Mouse (Mus musculus) megakaryocyte progenitor cell, adult 5-6 weeks (primary cell): ENCODE results near the gene Reln. TPM values are rescaled to one million over a fixed set of nuclear protein-coding genes. Genes with fewer than 3 reads are reported as not detected.

ENCODE experiments used
- ATAC-seq: replicated peaks from 2 replicates; pipeline ENCODE4 v1.8.0; 2016; ENCODE audit warnings: mild to moderate bottlenecking, moderate TSS enrichment, inconsistent platforms; ENCODE audit not compliant: poor library complexity
- total RNA-seq, 2 experiments: library from RNA; stranded (forward) in 1 of 2; stranded (reverse) in 1 of 2; fragments of 157-497, 149-512 nt in 1 of 2; fragments of 200-1000 nt in 1 of 2; gene quantifications; 2 replicates each; pipeline versions ENCODE4 v1.2.3 to v1.2.4; 2015 to 2017

Reln gene
- total RNA-seq, 2 experiments from 2014 or later: not detected

- no peak for ATAC-seq
Observed at GRCm38 (mm10) chr5:22309001-22309400, 35.5 kb downstream of the Reln start.

GRCm38 (mm10) chr5:22307853-22308252 is 36.6 kb downstream of the Reln start:
- ATAC-seq: no peak

- ATAC-seq: no peak
Observed at GRCm38 (mm10) chr5:22307072-22307471, 37.4 kb downstream of the Reln start.

GRCm38 (mm10) chr5:22303709-22304108 is 40.8 kb downstream of the Reln start:
- ATAC-seq: no peak

GRCm38 (mm10) chr5:22302309-22302708 is 42.2 kb downstream of the Reln start:
- ATAC-seq: no peak

GRCm38 (mm10) chr5:22300788-22301187 is 43.7 kb downstream of the Reln start:
- no peak for ATAC-seq

- ATAC-seq: no peak
Observed at GRCm38 (mm10) chr5:22300046-22300445, 44.5 kb downstream of the Reln start.

GRCm38 (mm10) chr5:22295161-22295560 is 49.3 kb downstream of the Reln start:
- no peak for ATAC-seq

- ATAC-seq: no peak
Observed at GRCm38 (mm10) chr5:22291409-22291808, 53.1 kb downstream of the Reln start.

GRCm38 (mm10) chr5:22285396-22285795 is 59.1 kb downstream of the Reln start:
- ATAC-seq: no peak

- ATAC-seq: no peak
Observed at GRCm38 (mm10) chr5:22282141-22282665, 62.3 kb downstream of the Reln start.

GRCm38 (mm10) chr5:22280534-22281164 is 63.9 kb downstream of the Reln start:
- ATAC-seq: no peak

GRCm38 (mm10) chr5:22279201-22279600 is 65.3 kb downstream of the Reln start:
- no peak for ATAC-seq

- no peak for ATAC-seq
Observed at GRCm38 (mm10) chr5:22274134-22274533, 70.4 kb downstream of the Reln start.

- ATAC-seq: peak; percentile 66
Observed at GRCm38 (mm10) chr5:22266489-22267301, 77.8 kb downstream of the Reln start.

GRCm38 (mm10) chr5:22262351-22262765 is 82.1 kb downstream of the Reln start:
- no peak for ATAC-seq

GRCm38 (mm10) chr5:22255346-22255745 is 89.2 kb downstream of the Reln start:
- no peak for ATAC-seq

GRCm38 (mm10) chr5:22253910-22254309 is 90.6 kb downstream of the Reln start:
- ATAC-seq: no peak

- ATAC-seq: no peak
Observed at GRCm38 (mm10) chr5:22253318-22253717, 91.2 kb downstream of the Reln start.

- ATAC-seq: no peak
Observed at GRCm38 (mm10) chr5:22247850-22248249, 96.7 kb downstream of the Reln start.

GRCm38 (mm10) chr5:22245056-22245455 is 99.4 kb downstream of the Reln start:
- ATAC-seq: no peak

GRCm38 (mm10) chr5:22243538-22243937 is 101.0 kb downstream of the Reln start:
- ATAC-seq: no peak
